Mouse (Mus musculus) lung, adult 2 months (tissue): ENCODE measurements around the gene Hsf2bp.

Experiments used
- CTCF ChIP-seq: fragments of 200-500 bp; IDR thresholded peaks from 2 replicates; pipeline ENCODE4 v1.5.1; 2011; ENCODE audit warnings: mild to moderate bottlenecking, low read length, control low read depth; ENCODE audit not compliant: insufficient read depth
- POLR2A ChIP-seq: fragments of 200-500 bp; IDR thresholded peaks from 2 replicates; pipeline ENCODE4 v1.6.1; 2011; ENCODE audit warnings: low read depth, mild to moderate bottlenecking, control low read depth, low read length, borderline replicate concordance; ENCODE audit errors: extremely low read depth

GRCm38 (mm10) chr17:31902630-31903198, 133.4 kb downstream of the Hsf2bp start:
- no peak for TF ChIP-seq CTCF
- TF ChIP-seq POLR2A: no peak
